Mouse (Mus musculus) kidney, postnatal 25 days (tissue): Measurements from ENCODE around the gene Grip1.

ENCODE experiments used
- DNase-seq, 2 experiments: peaks; one replicate each; pipeline ENCODE4 v3.0.0; 2021; ENCODE audit warnings: mixed read lengths in 2 of 2

Gene Grip1

DNA sequence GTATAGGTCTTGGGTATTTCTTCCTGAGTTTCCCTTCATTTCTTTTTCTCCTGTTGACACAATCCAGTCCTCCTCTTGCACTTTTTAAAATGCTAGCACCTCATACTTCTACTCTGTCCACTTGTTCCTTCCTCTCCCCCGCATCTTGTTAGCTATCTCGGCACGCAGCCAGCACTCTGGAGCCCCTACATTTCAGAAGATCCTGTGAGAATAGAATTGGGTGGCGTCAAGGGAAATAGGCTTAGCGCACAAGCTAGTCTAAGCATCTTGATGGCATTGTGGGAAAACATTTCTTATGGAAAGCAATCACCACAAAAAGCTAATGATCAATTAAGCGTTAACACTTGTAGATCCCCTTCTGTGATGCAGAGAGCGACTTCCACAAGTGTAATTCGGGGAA lies 512.7 kb downstream of the Grip1 start:
- no peak for DNase-seq

DNA sequence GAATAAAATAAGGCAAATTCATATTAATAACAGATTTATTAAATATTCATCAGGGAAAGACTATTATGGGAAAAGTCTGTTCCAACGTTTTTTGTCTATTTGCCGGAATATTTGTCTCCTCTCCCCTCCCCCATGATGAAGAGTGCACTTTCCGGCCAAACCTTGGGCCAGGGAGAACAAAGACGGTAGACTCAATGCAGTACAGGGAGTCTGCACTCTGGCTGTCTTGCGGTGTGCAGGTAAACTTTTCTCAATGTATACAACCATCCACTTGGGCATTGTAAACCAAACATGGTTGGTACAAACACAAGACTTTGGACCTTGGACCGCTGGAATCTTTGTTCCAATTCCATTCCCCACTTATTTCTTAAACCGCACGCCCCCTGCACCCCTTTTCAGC lies 525.8 kb downstream of the Grip1 start:
- no peak for DNase-seq

- no peak for DNase-seq
Measured at GRCm38 (mm10) chr10:119980032-119980431, 526.4 kb downstream of the Grip1 start.

- DNase-seq, result no peak
Measured at GRCm38 (mm10) chr10:119984299-119984698, 530.7 kb downstream of the Grip1 start.

- no peak for DNase-seq
Measured at GRCm38 (mm10) chr10:119998475-119998874, 544.8 kb downstream of the Grip1 start.

- no peak for DNase-seq
Measured at GRCm38 (mm10) chr10:120002149-120002548, 548.5 kb downstream of the Grip1 start.

DNA sequence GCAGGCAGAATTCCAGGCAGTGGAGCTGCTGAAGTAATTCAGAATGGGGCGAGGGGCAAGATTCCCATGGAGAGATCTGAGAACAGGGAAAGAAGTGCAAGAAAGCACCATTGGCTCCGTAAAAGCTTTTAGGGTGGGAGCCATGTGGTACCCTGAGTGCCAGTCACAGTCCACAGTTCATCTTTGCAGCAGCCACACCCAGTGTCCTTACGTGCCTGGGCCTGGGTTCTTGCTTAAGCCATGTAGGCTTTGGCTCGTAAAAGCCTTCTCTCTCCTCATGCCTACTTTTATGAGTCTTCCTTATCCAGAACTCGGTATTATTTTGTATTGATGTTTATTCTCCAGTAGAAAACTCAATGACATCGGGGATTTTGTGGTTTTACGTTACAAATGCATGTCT lies 550.5 kb downstream of the Grip1 start:
- no peak for DNase-seq

DNA sequence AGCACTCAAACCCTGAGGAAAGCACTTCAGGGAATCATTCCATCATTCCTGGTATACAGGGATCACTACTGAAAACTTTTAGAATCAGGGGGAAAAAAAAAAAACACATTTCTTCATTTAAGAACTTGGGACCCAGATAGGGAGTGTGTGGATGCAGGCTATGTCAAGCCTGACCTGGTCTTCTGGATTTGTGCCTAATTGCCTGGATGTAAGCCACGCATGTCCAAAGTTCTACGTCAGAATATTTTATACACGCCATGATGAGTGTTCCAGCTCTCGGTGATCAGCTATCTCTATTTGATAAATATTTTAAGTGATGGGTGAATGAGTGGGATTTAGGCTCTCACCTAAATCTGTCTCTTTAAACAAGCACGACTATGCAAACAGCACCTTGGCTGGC lies 552.0 kb downstream of the Grip1 start:
- DNase-seq, result no peak

GRCm38 (mm10) chr10:120012331-120012730 lies 558.7 kb downstream of the Grip1 start:
- no peak for DNase-seq

GRCm38 (mm10) chr10:120015117-120015516 lies 561.5 kb downstream of the Grip1 start:
- no peak for DNase-seq

DNA sequence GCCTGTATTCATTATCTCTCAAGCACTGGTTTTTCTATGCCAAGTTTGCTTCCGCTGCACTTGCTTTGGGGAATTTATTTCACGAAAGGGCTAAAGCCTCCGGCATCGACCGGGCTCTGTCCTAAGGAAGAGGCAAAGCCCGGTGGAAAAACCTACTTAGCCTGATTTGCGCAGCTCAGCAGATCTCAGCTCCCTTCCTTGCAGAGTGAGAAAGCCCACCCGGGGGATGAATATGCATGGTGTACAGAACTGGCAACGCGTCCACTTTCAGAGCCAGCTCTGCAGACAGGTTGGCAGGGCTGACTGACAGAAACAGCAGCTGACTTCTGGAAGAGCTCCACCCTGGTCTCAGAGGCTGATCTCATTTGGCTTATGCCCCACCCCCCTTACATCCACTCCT lies 572.8 kb downstream of the Grip1 start:
- no peak for DNase-seq

- DNase-seq, result no peak
Measured at GRCm38 (mm10) chr10:120030901-120031300, 577.3 kb downstream of the Grip1 start.

DNA sequence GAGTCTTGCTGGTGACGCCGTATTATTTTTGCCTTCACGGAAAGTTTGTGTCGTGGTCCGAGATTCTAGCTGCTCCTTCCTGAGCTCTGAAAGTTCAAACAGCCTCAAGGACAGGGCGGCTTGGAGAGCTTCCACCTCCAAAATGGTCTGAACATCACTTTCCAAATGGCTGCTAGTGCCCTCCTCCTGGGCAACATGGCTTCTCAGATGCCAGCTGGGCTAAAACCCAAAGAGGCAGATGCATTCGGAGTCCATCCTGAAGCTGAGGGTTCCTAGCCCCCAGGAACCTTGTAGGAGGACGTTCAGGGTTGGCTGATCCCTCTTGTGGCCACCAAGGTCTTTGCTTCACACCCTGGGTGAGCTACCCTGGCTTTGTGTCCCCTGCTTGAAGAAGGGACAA lies 577.7 kb downstream of the Grip1 start:
- no peak for DNase-seq

DNA sequence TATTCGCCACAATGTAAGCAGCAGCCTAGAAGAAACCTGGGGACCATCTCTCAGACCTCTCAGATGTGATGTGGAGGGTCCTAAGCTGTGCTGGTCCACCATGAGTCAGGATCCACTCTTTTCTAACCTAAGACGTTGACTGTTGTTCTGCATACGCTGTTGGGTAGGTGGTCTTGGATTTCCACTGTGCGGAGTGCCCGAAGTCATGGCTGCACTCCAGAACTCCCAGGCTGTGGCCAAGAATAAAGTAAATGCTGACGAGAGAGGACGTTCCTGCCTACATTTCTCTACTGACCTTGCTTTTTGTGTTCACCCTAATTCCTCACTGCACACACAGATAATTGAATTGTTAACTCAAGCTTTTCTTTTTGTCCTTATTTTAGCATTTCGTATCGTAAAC lies 580.2 kb downstream of the Grip1 start:
- no peak for DNase-seq

DNA sequence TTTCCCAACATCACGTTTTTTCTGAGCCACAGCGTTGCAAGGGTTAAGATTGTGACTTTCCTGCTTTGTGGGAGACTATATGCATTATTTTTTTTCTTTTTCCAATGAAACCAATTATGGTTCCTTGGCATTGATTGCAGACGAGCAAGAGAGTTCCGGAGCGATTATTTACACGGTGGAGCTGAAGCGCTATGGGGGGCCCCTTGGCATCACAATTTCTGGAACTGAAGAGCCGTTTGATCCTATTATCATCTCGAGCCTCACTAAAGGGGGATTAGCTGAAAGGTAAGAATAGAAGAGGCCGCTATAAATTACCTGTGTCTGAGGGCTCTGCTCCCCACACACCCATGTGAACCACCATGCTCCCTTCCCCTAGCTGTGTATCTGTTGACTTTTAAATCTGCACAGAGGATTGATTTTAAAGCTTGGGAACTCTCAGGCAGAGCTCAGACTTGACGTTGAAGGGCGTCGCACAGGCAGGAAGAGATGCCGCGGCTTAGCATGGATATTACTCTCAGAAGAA lies 581.6 kb downstream of the Grip1 start:
- DNase-seq, result no peak

- no peak for DNase-seq
Measured at GRCm38 (mm10) chr10:120035824-120036223, 582.2 kb downstream of the Grip1 start.

GRCm38 (mm10) chr10:120038194-120038593 lies 584.6 kb downstream of the Grip1 start:
- DNase-seq, result no peak

GRCm38 (mm10) chr10:120044237-120044636 lies 590.6 kb downstream of the Grip1 start:
- DNase-seq, result no peak

GRCm38 (mm10) chr10:120044714-120045234 lies 591.1 kb downstream of the Grip1 start:
- DNase-seq, result no peak

GRCm38 (mm10) chr10:120060579-120061237 lies 607.1 kb downstream of the Grip1 start:
- DNase-seq, result no peak

GRCm38 (mm10) chr10:120061238-120062130 lies 607.9 kb downstream of the Grip1 start:
- DNase-seq, result no peak

DNA sequence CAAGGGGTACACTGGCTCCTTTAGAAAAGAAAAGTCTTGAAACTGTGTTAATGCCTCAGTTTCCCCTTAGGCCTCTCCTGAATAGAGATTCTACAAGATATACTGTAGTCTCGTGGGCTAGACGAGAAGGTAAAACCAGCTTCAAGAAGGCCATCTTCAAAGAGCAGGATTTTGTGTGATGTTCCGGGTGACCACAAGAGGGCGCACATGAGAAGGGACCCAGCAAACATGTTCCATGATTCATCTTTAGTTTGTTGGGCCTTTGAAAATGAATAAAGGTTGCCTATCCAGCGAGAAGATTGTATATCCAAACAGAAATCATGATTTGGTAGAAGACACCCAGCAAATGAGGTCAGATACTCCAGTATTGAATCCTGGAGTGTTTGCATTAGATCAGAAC lies 610.8 kb downstream of the Grip1 start:
- peak; percentile 53 to 69 for DNase-seq

- DNase-seq, result no peak
Measured at GRCm38 (mm10) chr10:120066319-120066718, 612.7 kb downstream of the Grip1 start.

DNA sequence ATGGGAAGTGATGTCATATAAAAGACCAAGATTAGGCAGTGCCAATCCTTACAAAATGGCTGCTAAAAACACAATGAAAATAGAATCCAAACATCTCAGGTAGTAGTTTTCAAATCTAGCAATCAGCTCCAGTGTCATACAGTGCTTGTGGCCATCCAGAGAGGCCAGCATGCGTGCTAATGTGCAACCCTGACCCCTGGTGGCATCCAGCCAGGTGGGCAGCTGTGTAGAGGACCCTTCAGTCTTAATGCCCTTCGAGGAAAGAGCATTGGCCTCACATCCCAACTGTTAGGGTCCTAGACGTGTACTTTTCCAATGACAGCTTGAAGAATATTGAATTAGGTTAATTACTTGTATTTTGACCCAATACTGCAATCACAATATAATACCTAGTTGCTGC lies 624.2 kb downstream of the Grip1 start:
- no peak for DNase-seq
